In genomic region chr8:110071600-110071999, GRCm38 (mm10) we compare ENCODE assay signal across 10 mouse cellular contexts. TPM values are rescaled to one million over a fixed set of nuclear protein-coding genes. Genes with fewer than 3 reads are reported as not detected.
DNase-seq lines count a peak whose midpoint lies in the region; ATAC-seq and TF ChIP-seq lines count a peak whose summit lies in the region.
"Had no signal": no experiment of that assay in that cellular context is flagged by ENCODE, and none has a peak within 500 bp of the region (broad histone marks: within the 10 kb centered on the region; RNA-seq: fewer than 3 reads in every experiment).

No protein-coding gene starts in this region.

- peak; percentile 55 for DNase-seq in liver, adult 2 months (ENCODE audit: extremely low read depth, low read depth, low spot score)
- DNase-seq in liver, embryonic 11.5 days (ENCODE audit: low spot score): no peak
- peak; percentile 58 to 60 for DNase-seq in adrenal gland, adult 18-20 months (ENCODE audit: low spot score in 2 of 2)
- peak; percentile 92 for DNase-seq in embryo, embryonic 10 days (ENCODE audit: low spot score)
- DNase-seq in heart, postnatal 36 days: peak; percentile 47 to 51
- peak; percentile 36 for DNase-seq in left cerebral cortex, adult 11 months (ENCODE audit: low spot score)
- DNase-seq in thymus, postnatal 25 days: peak; percentile 20

- no peaks in the 10 kb centered on the region for H3K9me3 ChIP-seq in liver, embryonic 11.5 days (ENCODE audit: control insufficient read depth, low read length)
- H3K9me3 ChIP-seq in midbrain, embryonic 13.5 days: no peaks in the 10 kb centered on the region
- H3K9me3 ChIP-seq: embryonic facial prominence, embryonic 15.5 days had no signal

- no peak overlapping the region for H3K9ac ChIP-seq in liver, adult 2 months (ENCODE audit: low read depth, low read length)
- H3K9ac ChIP-seq in liver, embryonic 11.5 days (ENCODE audit: low read depth, low read length): no peak overlapping the region
- H3K9ac ChIP-seq in midbrain, embryonic 13.5 days (replicated peaks): no peak overlapping the region
- H3K9ac ChIP-seq: embryonic facial prominence, embryonic 15.5 days had no signal

- H3K79me2 ChIP-seq in liver, adult 2 months (ENCODE audit: control insufficient read depth, insufficient read depth, low read length): no peaks in the 10 kb centered on the region

- no peaks in the 10 kb centered on the region for H3K4me1 ChIP-seq in liver, adult 2 months (ENCODE audit: control insufficient read depth, insufficient read depth, low read length)
- no peaks in the 10 kb centered on the region for H3K4me1 ChIP-seq in liver, embryonic 11.5 days (replicated peaks; ENCODE audit: control insufficient read depth, insufficient read depth, low read length)
- no peaks in the 10 kb centered on the region for H3K4me1 ChIP-seq in midbrain, embryonic 13.5 days (replicated peaks)
- H3K4me1 ChIP-seq: embryonic facial prominence, embryonic 15.5 days had no signal

- peak; percentile 98 for TF ChIP-seq CTCF in liver, adult 2 months (IDR thresholded peaks at IDR 0.05; ENCODE audit: low read depth, low read length)

- intact Hi-C loops in heart, postnatal 36 days (cut with DNase I): loop anchor here (1.0 to 10.0 kb wide), 3 partner anchors 60 to 217 kb away; no protein-coding TSS in a partner anchor

- 15% methylated on average over 9 of the region's 9 CpGs for WGBS in liver, adult 2 months
- 17% methylated on average over 9 of the region's 9 CpGs for WGBS in liver, embryonic 11.5 days
- WGBS in midbrain, embryonic 13.5 days: 14% methylated on average over 9 of the region's 9 CpGs

- no peak for TF ChIP-seq POLR2A in liver, adult 2 months (IDR thresholded peaks at IDR 0.05; ENCODE audit: extremely low read depth, insufficient read depth, low read length)

- no peak overlapping the region for H3K4me2 ChIP-seq in liver, embryonic 11.5 days
- no peak overlapping the region for H3K4me2 ChIP-seq in midbrain, embryonic 13.5 days (replicated peaks)
- H3K4me2 ChIP-seq: embryonic facial prominence, embryonic 15.5 days had no signal

- H3K4me3 ChIP-seq in liver, adult 2 months (ENCODE audit: insufficient read depth, low read depth, low read length): no peak overlapping the region
- H3K4me3 ChIP-seq in liver, embryonic 11.5 days (ENCODE audit: low read depth, low read length): no peak overlapping the region
- H3K4me3 ChIP-seq in midbrain, embryonic 13.5 days (replicated peaks): no peak overlapping the region
- H3K4me3 ChIP-seq: embryonic facial prominence, embryonic 15.5 days had no signal

- no peak overlapping the region for H3K27ac ChIP-seq in liver, adult 2 months (replicated peaks; ENCODE audit: insufficient read depth, low read depth, low read length)
- H3K27ac ChIP-seq in liver, embryonic 11.5 days (ENCODE audit: low read depth, low read length): no peak overlapping the region
- H3K27ac ChIP-seq in midbrain, embryonic 13.5 days: no peak overlapping the region
- H3K27ac ChIP-seq: embryonic facial prominence, embryonic 15.5 days had no signal

- H3K36me3 ChIP-seq in liver, adult 2 months (ENCODE audit: control insufficient read depth, insufficient read depth, low read length): no peaks in the 10 kb centered on the region
- no peaks in the 10 kb centered on the region for H3K36me3 ChIP-seq in liver, embryonic 11.5 days (ENCODE audit: control insufficient read depth, insufficient read depth, low read length)
- no peaks in the 10 kb centered on the region for H3K36me3 ChIP-seq in midbrain, embryonic 13.5 days
- H3K36me3 ChIP-seq: embryonic facial prominence, embryonic 15.5 days had no signal

- ATAC-seq in liver, embryonic 11.5 days (replicated peaks; ENCODE audit: low FRiP score): no peak
- ATAC-seq in midbrain, embryonic 13.5 days: peak; percentile 40; the same call in 1 of the 2 replicates

- no peaks in the 10 kb centered on the region for H3K27me3 ChIP-seq in liver, adult 2 months (ENCODE audit: control insufficient read depth, insufficient read depth, low read length)
- no peaks in the 10 kb centered on the region; the same call in 1 of the 2 replicates for H3K27me3 ChIP-seq in liver, embryonic 11.5 days (replicated peaks; ENCODE audit: control insufficient read depth, insufficient read depth, low read length)
- peaks cover 4% of the 10 kb centered on the region; the same call in 1 of the 2 replicates for H3K27me3 ChIP-seq in midbrain, embryonic 13.5 days
- H3K27me3 ChIP-seq: embryonic facial prominence, embryonic 15.5 days had no signal

RNA-seq across cellular contexts. Expression of gene Zfp612, which starts 7.9 kb away (rescaled TPM):
- total RNA-seq in liver, adult 2 months (2014; rRNA removed): 4.1 and 4.6 TPM in 2 replicates
- 1.2 and 1.5 TPM in 2 replicates for polyA plus RNA-seq in liver, adult 2 months (2012; rRNA removed)
- 2.4 and 2.5 TPM in 2 replicates for polyA plus RNA-seq in liver, embryonic 11.5 days (2014; fragmentation: Nextera tagmentation; extraction: Ambion mirVana)
- 10 to 100 TPM in 1 of 2 experiments, 1 to 10 TPM in 1; 7.7 to 10.1 TPM for total RNA-seq in adrenal gland, adult 18-20 months (2021)
- total RNA-seq in heart, postnatal 36 days (2021): 1 to 10 TPM; 6.9 to 8.8 TPM
- polyA plus RNA-seq in midbrain, embryonic 13.5 days (2015; fragmentation: Nextera tagmentation; extraction: Ambion mirVana): 19.8 and 20.3 TPM in 2 replicates

RNA-seq across cellular contexts. Expression of gene Gm21964, which starts 29.4 kb away (rescaled TPM):
- total RNA-seq in liver, adult 2 months (2014; rRNA removed): not detected in 2 replicates
- not detected in 2 replicates for polyA plus RNA-seq in liver, adult 2 months (2012; rRNA removed)
- not detected in 2 replicates for polyA plus RNA-seq in liver, embryonic 11.5 days (2014; fragmentation: Nextera tagmentation; extraction: Ambion mirVana)
- total RNA-seq in adrenal gland, adult 18-20 months (2021): not detected
- not detected for total RNA-seq in heart, postnatal 36 days (2021)
- not detected in 2 replicates for polyA plus RNA-seq in midbrain, embryonic 13.5 days (2015; fragmentation: Nextera tagmentation; extraction: Ambion mirVana)
- total RNA-seq: neutrophil, adult 5-6 weeks had no signal
- polyA plus RNA-seq: embryonic facial prominence, embryonic 15.5 days had no signal

RNA-seq across cellular contexts. Expression of gene Gm17720, which starts 31.0 kb away (rescaled TPM):
- not detected in 2 replicates for total RNA-seq in liver, adult 2 months (2014; rRNA removed)
- not detected in 2 replicates for polyA plus RNA-seq in liver, adult 2 months (2012; rRNA removed)
- not detected in 2 replicates for polyA plus RNA-seq in liver, embryonic 11.5 days (2014; fragmentation: Nextera tagmentation; extraction: Ambion mirVana)
- not detected for total RNA-seq in adrenal gland, adult 18-20 months (2021)
- not detected for total RNA-seq in heart, postnatal 36 days (2021)
- not detected in 2 replicates for polyA plus RNA-seq in midbrain, embryonic 13.5 days (2015; fragmentation: Nextera tagmentation; extraction: Ambion mirVana)
- total RNA-seq: neutrophil, adult 5-6 weeks had no signal
- polyA plus RNA-seq: embryonic facial prominence, embryonic 15.5 days had no signal

RNA-seq across cellular contexts. Expression of gene Chst4, which starts 32.1 kb away (rescaled TPM):
- total RNA-seq in liver, adult 2 months (2014; rRNA removed): 0.18 and 0.20 TPM in 2 replicates
- polyA plus RNA-seq in liver, adult 2 months (2012; rRNA removed): 0.22 and 0.39 TPM in 2 replicates
- polyA plus RNA-seq in liver, embryonic 11.5 days (2014; fragmentation: Nextera tagmentation; extraction: Ambion mirVana): not detected in 2 replicates
- 1 to 10 TPM; 1.5 to 2.4 TPM for total RNA-seq in adrenal gland, adult 18-20 months (2021)
- total RNA-seq in heart, postnatal 36 days (2021): 1 to 10 TPM; 3.3 to 7.0 TPM
- polyA plus RNA-seq in midbrain, embryonic 13.5 days (2015; fragmentation: Nextera tagmentation; extraction: Ambion mirVana): not detected in 2 replicates
- total RNA-seq: neutrophil, adult 5-6 weeks had no signal
- polyA plus RNA-seq: embryonic facial prominence, embryonic 15.5 days had no signal
